Mouse (Mus musculus) MEL (cell line): ENCODE data around the gene Slc6a1. TPM values are rescaled to one million over a fixed set of nuclear protein-coding genes. Genes with fewer than 3 reads are reported as not detected.

Experiments used
- DNase-seq: peaks from one replicate; pipeline ENCODE4 v3.0.0; 2011; ENCODE audit warnings: low read depth, low spot score
- H3K27ac ChIP-seq: 2 replicates; pipeline ENCODE4 v1.5.1; 2012; ENCODE audit warnings: low read depth, mild to moderate bottlenecking, control low read depth, low read length, moderate library complexity; ENCODE audit not compliant: control insufficient read depth
- H3K27me3 ChIP-seq, 2 experiments: fragments of 150-350 bp in 1 of 2; sonication (generic) in 1 of 2; 2 replicates each; pipeline ENCODE4 v1.6.1; 2012; ENCODE audit warnings: low read length in 2 of 2, mild to moderate bottlenecking in 2 of 2, improper control_type of control experiment in 1 of 2, moderate library complexity in 1 of 2; ENCODE audit not compliant: insufficient read depth in 2 of 2, control insufficient read depth in 1 of 2
- H3K36me3 ChIP-seq, 2 experiments: 2 replicates each; pipeline ENCODE4 v1.6.1; 2012 to 2014; ENCODE audit warnings: low read length in 2 of 2, improper control_type of control experiment in 1 of 2, inconsistent platforms in 1 of 2, mild to moderate bottlenecking in 1 of 2; ENCODE audit not compliant: insufficient read depth in 2 of 2, control insufficient read depth in 1 of 2
- H3K4me1 ChIP-seq, 2 experiments: fragments of 150-350 bp in 1 of 2; sonication (generic) in 1 of 2; 2 replicates each; pipeline ENCODE4 v1.6.1; 2012; ENCODE audit warnings: low read length in 2 of 2, improper control_type of control experiment in 1 of 2, mild to moderate bottlenecking in 1 of 2; ENCODE audit not compliant: insufficient read depth in 2 of 2, control insufficient read depth in 1 of 2
- H3K4me3 ChIP-seq, 2 experiments: fragments of 150-350 bp in 1 of 2; sonication (generic) in 1 of 2; 2 replicates each; pipeline ENCODE4 v1.5.1; 2012; ENCODE audit warnings: low read depth in 2 of 2, low read length in 2 of 2, mild to moderate bottlenecking in 2 of 2, moderate library complexity in 2 of 2, control low read depth in 1 of 2, improper control_type of control experiment in 1 of 2; ENCODE audit not compliant: control insufficient read depth in 1 of 2, insufficient read depth in 1 of 2
- H3K79me2 ChIP-seq: 2 replicates; pipeline ENCODE4 v1.6.1; 2012; ENCODE audit warnings: mild to moderate bottlenecking, low read length, moderate library complexity; ENCODE audit not compliant: control insufficient read depth, poor library complexity, insufficient read depth
- H3K9ac ChIP-seq: 2 replicates; pipeline ENCODE4 v1.6.1; 2012; ENCODE audit warnings: low read depth, mild to moderate bottlenecking, control low read depth, low read length, moderate library complexity; ENCODE audit not compliant: control insufficient read depth, poor library complexity, severe bottlenecking
- H3K9me3 ChIP-seq: fragments of 150-350 bp; sonication (generic); replicated peaks from 2 replicates; pipeline ENCODE4 v1.6.1; 2012; ENCODE audit warnings: mild to moderate bottlenecking, low read length, improper control_type of control experiment, moderate library complexity; ENCODE audit not compliant: insufficient read depth
- BHLHE40 ChIP-seq: IDR thresholded peaks from 2 replicates; pipeline ENCODE4 v1.6.1; 2012; ENCODE audit warnings: low read depth, mild to moderate bottlenecking, inconsistent platforms, low read length, improper control_type of control experiment, borderline replicate concordance
- CHD1 ChIP-seq: IDR thresholded peaks from 2 replicates; pipeline ENCODE4 v1.6.1; 2012; ENCODE audit warnings: low read depth, mild to moderate bottlenecking, inconsistent platforms, low read length, improper control_type of control experiment
- JUND ChIP-seq: IDR thresholded peaks from 2 replicates; pipeline ENCODE4 v1.6.1; 2011; ENCODE audit warnings: low read depth, mild to moderate bottlenecking, improper control_type of control experiment, low read length
- KAT2A ChIP-seq: conservative IDR thresholded peaks from 2 replicates; pipeline ENCODE4 v1.6.1; 2012; ENCODE audit warnings: low read depth, low read length, improper control_type of control experiment, inconsistent platforms
- MAX ChIP-seq: IDR thresholded peaks from 2 replicates; pipeline ENCODE4 v1.6.1; 2011; ENCODE audit warnings: low read length, improper control_type of control experiment
- MAZ ChIP-seq: IDR thresholded peaks from 2 replicates; pipeline ENCODE4 v1.6.1; 2012; ENCODE audit warnings: low read depth, mild to moderate bottlenecking, inconsistent platforms, low read length, improper control_type of control experiment
- MEF2A ChIP-seq: IDR thresholded peaks from 2 replicates; pipeline ENCODE4 v1.6.1; 2014; ENCODE audit warnings: low read depth, mild to moderate bottlenecking, inconsistent platforms, low read length, improper control_type of control experiment; ENCODE audit not compliant: poor library complexity, insufficient replicate concordance, severe bottlenecking; ENCODE audit errors: extremely low read depth
- MXI1 ChIP-seq: IDR thresholded peaks from 2 replicates; pipeline ENCODE4 v1.6.1; 2011; ENCODE audit warnings: mild to moderate bottlenecking, low read depth, low read length, improper control_type of control experiment
- MYB ChIP-seq: IDR thresholded peaks from 2 replicates; pipeline ENCODE4 v1.6.1; 2011; ENCODE audit warnings: mild to moderate bottlenecking, low read depth, low read length, improper control_type of control experiment
- NELFE ChIP-seq: IDR thresholded peaks from 2 replicates; pipeline ENCODE4 v1.6.1; 2011; ENCODE audit warnings: low read depth, low read length, improper control_type of control experiment
- NRF1 ChIP-seq: IDR thresholded peaks from 2 replicates; pipeline ENCODE4 v1.6.1; 2014; ENCODE audit warnings: low read depth, mild to moderate bottlenecking, inconsistent platforms, low read length, improper control_type of control experiment, moderate library complexity; ENCODE audit not compliant: poor library complexity, insufficient read depth, severe bottlenecking
- POLR2AphosphoS5 ChIP-seq: IDR thresholded peaks from 2 replicates; pipeline ENCODE4 v1.6.1; 2012; ENCODE audit warnings: low read depth, borderline replicate concordance, mild to moderate bottlenecking, inconsistent platforms, low read length, moderate library complexity, mixed read lengths
- RCOR1 ChIP-seq: IDR thresholded peaks from 2 replicates; pipeline ENCODE4 v1.6.1; 2012; ENCODE audit warnings: low read depth, mild to moderate bottlenecking, inconsistent platforms, low read length, improper control_type of control experiment
- SIN3A ChIP-seq: IDR thresholded peaks from 2 replicates; pipeline ENCODE4 v1.6.1; 2012; ENCODE audit warnings: low read length, improper control_type of control experiment, inconsistent platforms
- SMC3 ChIP-seq: IDR thresholded peaks from 2 replicates; pipeline ENCODE4 v1.6.1; 2011; ENCODE audit warnings: low read depth, low read length, improper control_type of control experiment
- TAL1 ChIP-seq: IDR thresholded peaks from 2 replicates; pipeline ENCODE4 v1.6.1; 2012; ENCODE audit warnings: mild to moderate bottlenecking, inconsistent platforms, low read length, moderate library complexity, mixed read lengths
- TBP ChIP-seq: IDR thresholded peaks from 2 replicates; pipeline ENCODE4 v1.8.0; 2011; ENCODE audit warnings: low read depth, low read length, improper control_type of control experiment
- TCF12 ChIP-seq: IDR thresholded peaks from 2 replicates; pipeline ENCODE4 v1.6.1; 2014; ENCODE audit warnings: low read depth, mild to moderate bottlenecking, inconsistent platforms, low read length, improper control_type of control experiment, moderate library complexity
- UBTF ChIP-seq: IDR thresholded peaks from 2 replicates; pipeline ENCODE4 v1.6.1; 2012; ENCODE audit warnings: low read depth, mild to moderate bottlenecking, inconsistent platforms, low read length, improper control_type of control experiment, moderate library complexity, borderline replicate concordance; ENCODE audit not compliant: insufficient read depth
- USF1 ChIP-seq: IDR thresholded peaks from 2 replicates; pipeline ENCODE4 v1.6.1; 2014; ENCODE audit warnings: low read depth, mild to moderate bottlenecking, inconsistent platforms, low read length, improper control_type of control experiment, moderate library complexity
- ZC3H11A ChIP-seq: IDR thresholded peaks from 2 replicates; pipeline ENCODE4 v1.6.1; 2012; ENCODE audit warnings: low read depth, mild to moderate bottlenecking, inconsistent platforms, low read length, improper control_type of control experiment
- ZKSCAN1 ChIP-seq: IDR thresholded peaks from 2 replicates; pipeline ENCODE4 v1.6.1; 2012; ENCODE audit warnings: low read depth, mild to moderate bottlenecking, inconsistent platforms, low read length, improper control_type of control experiment, moderate library complexity
- ZNF384 ChIP-seq: IDR thresholded peaks from 2 replicates; pipeline ENCODE4 v1.6.1; 2012; ENCODE audit warnings: low read depth, mild to moderate bottlenecking, inconsistent platforms, low read length, improper control_type of control experiment
- polyA plus RNA-seq, 2 experiments: library from polyadenylated mRNA; stranded (reverse) in 1 of 2; unstranded in 1 of 2; fragments of >175 nt in 1 of 2; fragments of >200 nt in 1 of 2; gene quantifications; 2 replicates each; pipeline versions ENCODE4 v1.2.1 to v1.2.4; 2012; ENCODE audit warnings: low replicate concordance in 2 of 2, low read depth in 1 of 2; ENCODE audit not compliant: insufficient read length in 2 of 2, insufficient read depth in 1 of 2, missing spikeins in 1 of 2
- total RNA-seq: library from RNA; depleted of rRNA; stranded (reverse); fragments of 300-350 nt; gene quantifications from 2 replicates; pipeline ENCODE4 v1.2.3, GENCODE M21; 2012

Slc6a1 gene
- total and polyA plus RNA-seq, 3 experiments: not detected

- no peak overlapping the region for H3K9ac ChIP-seq
- H3K27ac ChIP-seq: no peak overlapping the region
- H3K27me3 ChIP-seq: no peaks in the 10 kb centered on the region
- no peaks in the 10 kb centered on the region for H3K4me1 ChIP-seq
- H3K36me3 ChIP-seq: no peaks in the 10 kb centered on the region
- no peak overlapping the region for H3K4me3 ChIP-seq
- TF ChIP-seq ZKSCAN1: no peak
- TF ChIP-seq SMC3: no peak
- TF ChIP-seq NELFE: no peak
- no peak for TF ChIP-seq NRF1
- TF ChIP-seq MAX: no peak
- no peak for TF ChIP-seq USF1
- TF ChIP-seq, all 39 proteins: peak for 0
- Histone ChIP-seq H3K79me2 (no peaks in the 10 kb centered on the region), H3K9me3 (no peaks in the 10 kb centered on the region)
- DNase-seq: no peak
Measured at GRCm38 (mm10) chr6:114264010-114264409, 18.4 kb upstream of the Slc6a1 start.

DNA sequence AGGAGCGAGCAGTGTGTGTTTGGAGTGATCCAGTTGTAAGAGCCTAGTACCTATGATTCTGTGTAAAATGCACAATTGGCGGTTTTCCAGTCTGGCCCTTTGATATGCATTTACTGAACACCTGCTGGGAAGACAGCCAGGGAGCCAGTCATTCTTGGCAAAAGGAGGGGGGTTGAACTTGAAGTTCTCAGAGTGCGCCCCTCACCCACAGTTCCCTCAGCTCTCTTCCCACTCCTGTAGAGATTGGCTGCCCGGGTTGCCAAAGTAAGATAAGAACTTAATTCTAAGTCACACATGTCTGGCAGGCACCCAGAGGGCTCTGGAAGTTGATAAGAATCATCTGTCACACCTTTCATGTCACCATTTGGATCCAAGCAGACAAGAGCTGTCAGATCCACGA lies 18.0 kb upstream of the Slc6a1 start:
- Histone ChIP-seq H3K36me3 (no peaks in the 10 kb centered on the region), H3K4me1 (no peaks in the 10 kb centered on the region), H3K79me2 (no peaks in the 10 kb centered on the region), H3K9me3 (no peaks in the 10 kb centered on the region), H3K4me3 (no peak overlapping the region), H3K9ac (no peak overlapping the region), H3K27me3 (no peaks in the 10 kb centered on the region), H3K27ac (no peak overlapping the region)
- TF ChIP-seq MXI1: no peak
- DNase-seq: no peak

DNA sequence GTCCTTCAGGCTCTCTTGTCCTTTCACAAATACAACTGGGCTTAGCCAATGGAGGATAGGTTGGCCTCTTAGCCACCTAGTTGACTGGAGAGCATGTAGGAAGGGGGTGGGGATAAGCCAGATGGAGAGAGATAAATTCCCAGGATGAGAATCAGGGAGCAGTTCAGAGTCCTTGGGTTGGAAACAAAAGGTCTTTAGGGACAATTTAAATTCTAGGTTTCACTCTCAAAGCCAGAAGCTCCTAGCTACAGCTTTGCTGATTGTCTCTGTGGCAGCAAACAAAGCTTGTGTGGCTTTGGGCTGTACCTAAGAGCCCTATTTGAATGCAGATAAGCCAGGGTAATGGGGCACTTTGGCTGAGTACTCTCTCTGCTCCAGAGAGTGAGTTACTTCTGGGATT lies 16.2 kb upstream of the Slc6a1 start:
- Histone ChIP-seq H3K4me1 (no peaks in the 10 kb centered on the region), H3K4me3 (no peak overlapping the region), H3K9me3 (no peaks in the 10 kb centered on the region), H3K79me2 (no peaks in the 10 kb centered on the region), H3K36me3 (no peaks in the 10 kb centered on the region), H3K27ac (no peak overlapping the region), H3K9ac (no peak overlapping the region), H3K27me3 (no peaks in the 10 kb centered on the region)
- TF ChIP-seq MYB: no peak
- no peak for TF ChIP-seq NRF1
- no peak for TF ChIP-seq MXI1
- TF ChIP-seq MEF2A: no peak
- no peak for TF ChIP-seq TBP
- no peak for TF ChIP-seq CHD1
- TF ChIP-seq SIN3A: no peak
- no peak for TF ChIP-seq MAZ
- TF ChIP-seq POLR2AphosphoS5: no peak
- no peak for TF ChIP-seq TAL1
- TF ChIP-seq ZNF384: no peak
- no peak for TF ChIP-seq RCOR1
- TF ChIP-seq JUND: no peak
- no peak for TF ChIP-seq BHLHE40
- TF ChIP-seq NELFE: no peak
- TF ChIP-seq UBTF: no peak
- TF ChIP-seq KAT2A: no peak
- TF ChIP-seq ZC3H11A: no peak
- no peak for TF ChIP-seq TCF12
- DNase-seq: no peak
